Mouse (Mus musculus) kidney, adult 2 months (tissue): ENCODE measurements around the gene Il1rapl1.

ENCODE experiments used
- CTCF ChIP-seq: fragments of 200-500 bp; conservative IDR thresholded peaks from 2 replicates; pipeline ENCODE4 v1.5.1; 2011; ENCODE audit warnings: low read depth, mild to moderate bottlenecking, control low read depth, low read length, moderate library complexity, mixed read lengths; ENCODE audit not compliant: insufficient read depth, insufficient read length
- POLR2A ChIP-seq: fragments of 200-500 bp; IDR thresholded peaks from one replicate; pipeline ENCODE4 v1.6.1; 2011; ENCODE audit warnings: low read depth, low read length, control low read depth

GRCm38 (mm10) chrX:87813884-87814283, 301.6 kb downstream of the Il1rapl1 start:
- TF ChIP-seq CTCF (no peak), POLR2A (no peak)
